Mouse (Mus musculus) left cerebral cortex, postnatal 10 days (tissue): Measurements from ENCODE around the gene Samd8. TPM values are rescaled to one million over a fixed set of nuclear protein-coding genes. Genes with fewer than 3 reads are reported as not detected.

Source experiments
- DNase-seq, 2 experiments: peaks; one replicate each; pipeline ENCODE4 v3.0.0; 2021 to 2022; ENCODE audit warnings: low spot score in 2 of 2, mixed read lengths in 1 of 2; ENCODE audit errors: extremely low spot score in 1 of 2
- intact Hi-C: fragments of 180-260 bp; cut with DNase I; formaldehyde crosslinking; loops from one replicate; pipeline ENCODE4 v1.15.1; 2025
- total RNA-seq, 2 experiments: library from RNA; stranded (reverse); gene quantifications; 2 replicates each; pipeline ENCODE4 v1.2.3; 2021

Samd8 gene
- 100 to 1,000 TPM; 103 to 105 TPM for total RNA-seq

- peak; percentile 81 to 91 for DNase-seq
- intact Hi-C loops, result loop anchor here (5.0 kb wide), 2 partner anchors 82 to 97 kb away; partner anchors contain the start of gene Comtd1
Measured at GRCm38 (mm10) chr14:21750008-21750880, at the start of gene Samd8. Gene Samd8, plus strand, starts transcription at chr14:21750531.

- intact Hi-C loops, result no loop called here
- no peak for DNase-seq
Measured at GRCm38 (mm10) chr14:21702691-21703090, 47.6 kb upstream of the Samd8 start.

GRCm38 (mm10) chr14:21703255-21703654, 47.1 kb upstream of the Samd8 start:
- no peak for DNase-seq
- intact Hi-C loops, result no loop called here

GRCm38 (mm10) chr14:21705462-21705861, 44.9 kb upstream of the Samd8 start:
- no peak for DNase-seq
- intact Hi-C loops, result no loop called here

GRCm38 (mm10) chr14:21706759-21707571, 43.4 kb upstream of the Samd8 start:
- peak; percentile 50 to 55 for DNase-seq
- intact Hi-C loops, result no loop called here

GRCm38 (mm10) chr14:21709545-21709944, 40.8 kb upstream of the Samd8 start:
- intact Hi-C loops, result no loop called here

GRCm38 (mm10) chr14:21711231-21711630, 39.1 kb upstream of the Samd8 start:
- no peak for DNase-seq
- intact Hi-C loops, result no loop called here

More at GRCm38 (mm10) chr14:21709545-21709944, 40.8 kb upstream of the Samd8 start:
- DNase-seq, result no peak

- intact Hi-C loops, result no loop called here
- DNase-seq, result no peak
Measured at GRCm38 (mm10) chr14:21714486-21714885, 35.8 kb upstream of the Samd8 start, which contains the start of gene Dupd1. Gene Dupd1, minus strand, starts transcription at chr14:21714576.

- DNase-seq, result no peak
- intact Hi-C loops, result no loop called here
Measured at GRCm38 (mm10) chr14:21719646-21720383, 30.5 kb upstream of the Samd8 start.

GRCm38 (mm10) chr14:21720430-21721205, 29.7 kb upstream of the Samd8 start:
- intact Hi-C loops, result no loop called here
- no peak for DNase-seq

GRCm38 (mm10) chr14:21722021-21722698, 28.2 kb upstream of the Samd8 start:
- no peak for DNase-seq
- intact Hi-C loops, result no loop called here

- DNase-seq, result no peak
- intact Hi-C loops, result no loop called here
Measured at GRCm38 (mm10) chr14:21729031-21729732, 21.1 kb upstream of the Samd8 start.

- intact Hi-C loops, result no loop called here
- no peak for DNase-seq
Measured at GRCm38 (mm10) chr14:21729936-21730335, 20.4 kb upstream of the Samd8 start.

- no peak for DNase-seq
- intact Hi-C loops, result no loop called here
Measured at GRCm38 (mm10) chr14:21733131-21733905, 17.0 kb upstream of the Samd8 start.

GRCm38 (mm10) chr14:21740345-21740744, 10.0 kb upstream of the Samd8 start:
- no peak for DNase-seq
- intact Hi-C loops, result loop anchor here (2.0 to 10.0 kb wide), 3 partner anchors 63 to 604 kb away; no protein-coding TSS in a partner anchor

GRCm38 (mm10) chr14:21741314-21741713, 9.0 kb upstream of the Samd8 start:
- DNase-seq, result peak in 1 of 2 experiments; percentile 11
- intact Hi-C loops, result loop anchor here (2.0 to 10.0 kb wide), 3 partner anchors 64 to 605 kb away; no protein-coding TSS in a partner anchor
